Mouse (Mus musculus): Measurements from ENCODE around the gene Klf3.

DNA sequence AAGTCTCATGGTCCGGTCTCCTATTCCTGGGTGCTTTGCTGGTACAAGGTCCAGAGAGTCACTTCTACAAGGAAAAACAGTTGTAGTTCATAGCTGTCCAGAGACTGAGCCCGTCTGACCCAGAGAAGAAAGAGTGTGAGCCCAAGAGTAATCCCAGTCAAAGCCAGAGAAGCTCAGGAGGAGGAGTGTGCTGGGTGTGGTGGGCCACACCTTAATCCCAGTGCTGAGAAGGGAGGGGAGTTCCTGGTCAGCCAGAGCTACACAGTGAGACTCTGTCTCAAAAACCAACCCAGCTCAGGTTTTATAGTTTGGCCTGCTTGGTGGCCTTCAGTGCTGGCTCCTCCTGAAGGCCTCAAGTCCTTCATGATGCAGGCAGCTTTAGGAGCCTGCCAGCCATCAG, 18.1 kb downstream of the Klf3 start:
- TF ChIP-seq TAL1 (conservative IDR thresholded peaks at IDR 0.05; ENCODE audit: low read depth, low read length) = no peak
- TF ChIP-seq POLR2AphosphoS5 (IDR thresholded peaks at IDR 0.05; ENCODE audit: insufficient replicate concordance, low read depth, low read length) = no peak
- TF ChIP-seq CTCF (IDR thresholded peaks at IDR 0.05; ENCODE audit: low read depth, low read length) = no peak
- no peak for TF ChIP-seq GATA1 (IDR thresholded peaks at IDR 0.05; ENCODE audit: borderline replicate concordance, low read length)
- TF ChIP-seq GATA2 (IDR thresholded peaks at IDR 0.05; ENCODE audit: borderline replicate concordance, low read depth, low read length) = no peak

All from G1E (cell line).